Mouse (Mus musculus) heart, embryonic 10.5 days (tissue): ENCODE results near the gene Crebl2. TPM values are rescaled to one million over a fixed set of nuclear protein-coding genes. Genes with fewer than 3 reads are reported as not detected.

Source experiments
- DNase-seq: peaks from one replicate; pipeline ENCODE4 v3.0.0-alpha.2; 2017; ENCODE audit warnings: low spot score
- H3K27ac ChIP-seq: fragments of 300-500 bp; sonication (generic); 2 replicates; pipeline ENCODE4 v1.5.1; 2016; ENCODE audit warnings: mild to moderate bottlenecking
- H3K27me3 ChIP-seq: fragments of 300-500 bp; sonication (generic); 2 replicates; pipeline ENCODE4 v1.6.1; 2016; ENCODE audit warnings: mild to moderate bottlenecking; ENCODE audit not compliant: poor library complexity, insufficient read depth, severe bottlenecking
- H3K36me3 ChIP-seq: fragments of 300-500 bp; sonication (generic); 2 replicates; pipeline ENCODE4 v1.6.1; 2016; ENCODE audit warnings: mild to moderate bottlenecking, moderate library complexity
- H3K4me1 ChIP-seq: fragments of 300-500 bp; sonication (generic); 2 replicates; pipeline ENCODE4 v1.6.1; 2016; ENCODE audit warnings: mild to moderate bottlenecking
- H3K4me3 ChIP-seq: fragments of 300-500 bp; sonication (generic); 2 replicates; pipeline ENCODE4 v1.5.1; 2016; ENCODE audit warnings: mild to moderate bottlenecking, moderate library complexity
- H3K9me3 ChIP-seq: fragments of 300-500 bp; sonication (generic); 2 replicates; pipeline ENCODE4 v1.6.1; 2016; ENCODE audit warnings: mild to moderate bottlenecking, moderate library complexity
- WGBS: fragments of 180-500 bp; shearing (Covaris S2); methylation state at CpG from one replicate; pipeline ENCODE4 v1.1.7; 2016; 5-methylcytosine and 5-hydroxymethylcytosine counted together
- polyA plus RNA-seq: library from polyadenylated mRNA; unstranded; fragments of >200 nt; fragmentation: Nextera tagmentation; extraction: Ambion mirVana; gene quantifications from 2 replicates; pipeline ENCODE4 v1.2.1, GENCODE M21; 2016

Crebl2 gene
- polyA plus RNA-seq, result 1.00 and 1.0 TPM in 2 replicates

DNA sequence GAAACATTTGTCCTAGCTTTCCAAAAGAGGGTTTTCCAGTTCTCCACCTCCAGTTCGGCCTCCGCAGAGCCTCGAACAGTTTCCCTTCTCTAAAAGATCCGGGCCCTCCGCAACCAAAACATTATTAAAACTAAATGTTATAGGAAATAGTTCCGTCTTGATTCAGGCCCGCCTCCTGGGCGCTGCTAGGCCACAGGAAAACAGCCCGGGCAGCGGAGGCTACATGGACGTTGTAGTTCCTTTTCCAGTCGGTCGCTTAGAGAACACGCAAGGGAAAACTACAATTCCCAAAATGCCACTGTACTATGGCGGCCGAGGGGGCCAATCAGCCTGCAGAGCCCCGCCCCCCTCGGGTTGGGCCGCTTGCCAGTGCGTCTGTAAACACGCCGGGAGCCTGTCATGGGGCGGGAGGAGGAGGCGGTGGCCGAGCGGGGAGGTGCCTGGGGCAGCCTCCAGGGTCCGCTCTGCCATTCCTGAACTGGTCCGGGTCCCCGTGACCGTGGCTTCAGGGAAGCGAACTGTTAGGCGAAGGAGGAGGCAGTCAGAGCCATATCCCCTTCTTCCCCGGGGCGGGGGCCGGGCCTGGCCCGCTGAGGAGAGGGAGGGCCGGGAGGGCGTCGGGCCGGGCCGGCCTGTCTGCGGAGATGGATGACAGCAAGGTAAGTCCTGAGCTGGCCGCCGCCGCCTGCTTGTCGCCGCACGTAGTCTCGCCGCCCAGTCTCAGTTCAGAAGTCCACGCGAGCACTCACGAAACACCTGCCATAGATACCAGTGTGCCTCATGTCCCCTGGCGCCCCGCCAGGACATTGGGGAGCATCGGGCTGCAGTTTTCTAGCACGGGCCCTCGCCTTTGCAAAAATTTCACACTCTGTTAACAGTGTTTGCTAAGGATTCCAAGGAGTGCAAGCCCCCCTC is at the start of gene Crebl2:
Gene Crebl2, plus strand, starts transcription at position 369 of the 915 bp plus-strand sequence.
- peak within 1 kb of the TSS; percentile 75 for H3K4me3 ChIP-seq
- no peaks in the 10 kb centered on the region for H3K9me3 ChIP-seq
- under 1% methylated on average over 57 of the region's 58 CpGs for WGBS

DNA sequence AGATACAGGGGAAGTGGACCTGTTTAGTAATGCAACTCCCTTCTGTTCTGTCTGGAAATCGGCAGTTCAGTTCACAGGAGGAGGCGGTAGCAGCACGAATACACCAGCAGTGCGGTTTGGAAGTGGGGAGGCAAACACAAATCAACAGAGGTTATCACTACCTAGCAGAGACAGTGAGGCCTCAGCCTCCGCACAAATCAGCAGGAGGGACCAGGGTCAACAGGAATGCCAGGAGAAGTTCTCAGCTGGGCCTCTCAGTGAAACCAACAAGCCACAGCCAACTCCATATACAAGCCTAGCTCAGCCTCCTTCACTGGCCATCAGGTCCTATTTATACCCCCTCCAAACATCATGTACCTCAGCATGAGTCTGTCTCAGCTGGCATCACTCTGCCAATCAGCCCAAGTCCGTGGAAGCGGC is 48.5 kb upstream of the Crebl2 start:
- 48% methylated on average over 7 of the region's 7 CpGs for WGBS
- no peaks in the 10 kb centered on the region for H3K27me3 ChIP-seq
- peak overlapping the region; percentile 23; the same call in 1 of the 2 replicates for H3K27ac ChIP-seq
- H3K4me1 ChIP-seq, result peaks cover 13% of the 10 kb centered on the region
- H3K9me3 ChIP-seq, result no peaks in the 10 kb centered on the region
- no peaks in the 10 kb centered on the region for H3K36me3 ChIP-seq
- peak overlapping the region; percentile 30; the same call in 1 of the 2 replicates for H3K4me3 ChIP-seq
- DNase-seq, result peak; percentile 78

More for the DNA sequence above, at the start of gene Crebl2:
- peak; percentile 100 for DNase-seq
- H3K36me3 ChIP-seq, result no peaks in the 10 kb centered on the region
- H3K27ac ChIP-seq, result peak within 1 kb of the TSS; percentile 95
- H3K27me3 ChIP-seq, result no peaks in the 10 kb centered on the region
- H3K4me1 ChIP-seq, result peaks cover 9% of the 10 kb centered on the region

DNA sequence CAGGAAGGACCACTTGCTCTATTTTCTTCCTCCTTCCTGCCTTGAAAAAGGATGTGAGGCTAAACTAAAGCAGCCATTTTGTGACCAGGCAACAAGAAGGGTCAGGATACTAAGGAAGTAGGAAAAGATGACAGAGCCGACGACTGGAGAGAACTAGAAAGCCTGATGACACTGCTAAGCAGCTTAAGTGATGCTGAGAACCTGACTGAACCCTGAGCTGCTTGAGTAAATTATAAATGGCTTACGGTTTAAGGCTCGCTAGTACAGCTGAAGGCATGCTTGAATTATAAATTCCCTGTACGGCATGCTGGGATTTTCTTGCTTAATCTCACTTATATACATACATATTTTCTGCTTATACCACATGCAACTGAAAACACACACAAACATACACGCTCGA is 47.1 kb upstream of the Crebl2 start:
- Histone ChIP-seq H3K36me3 (no peaks in the 10 kb centered on the region), H3K27ac (no peak overlapping the region), H3K4me1 (peaks cover 13% of the 10 kb centered on the region), H3K9me3 (no peaks in the 10 kb centered on the region), H3K27me3 (no peaks in the 10 kb centered on the region), H3K4me3 (no peak overlapping the region)
- DNase-seq, result no peak
- 87% methylated on average over 7 of the region's 7 CpGs for WGBS

DNA sequence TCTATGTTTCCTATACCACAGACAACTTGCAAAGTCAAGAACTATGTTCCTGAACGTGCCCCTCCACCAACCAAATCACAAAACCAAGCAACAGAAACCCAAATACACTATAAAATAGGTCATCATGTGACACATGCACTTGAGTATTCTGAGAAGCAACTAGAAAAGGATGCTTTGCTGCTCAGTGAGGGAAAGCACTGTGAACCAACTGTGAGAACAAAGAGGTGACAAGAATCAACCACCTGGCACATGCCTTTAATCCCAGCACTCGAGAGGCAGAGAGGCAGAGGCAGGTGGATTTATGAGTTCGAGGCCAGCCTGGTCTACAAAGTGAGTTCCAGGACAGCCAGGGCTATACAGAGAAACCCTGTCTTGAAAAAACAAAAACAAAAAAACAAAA is 43.5 kb upstream of the Crebl2 start:
- no peak overlapping the region for H3K4me3 ChIP-seq
- peaks cover 13% of the 10 kb centered on the region for H3K4me1 ChIP-seq
- H3K36me3 ChIP-seq, result no peaks in the 10 kb centered on the region
- H3K27ac ChIP-seq, result no peak overlapping the region
- no peaks in the 10 kb centered on the region for H3K27me3 ChIP-seq
- DNase-seq, result no peak
- H3K9me3 ChIP-seq, result no peaks in the 10 kb centered on the region
- WGBS, result 78% methylated on average over 3 of the region's 3 CpGs

DNA sequence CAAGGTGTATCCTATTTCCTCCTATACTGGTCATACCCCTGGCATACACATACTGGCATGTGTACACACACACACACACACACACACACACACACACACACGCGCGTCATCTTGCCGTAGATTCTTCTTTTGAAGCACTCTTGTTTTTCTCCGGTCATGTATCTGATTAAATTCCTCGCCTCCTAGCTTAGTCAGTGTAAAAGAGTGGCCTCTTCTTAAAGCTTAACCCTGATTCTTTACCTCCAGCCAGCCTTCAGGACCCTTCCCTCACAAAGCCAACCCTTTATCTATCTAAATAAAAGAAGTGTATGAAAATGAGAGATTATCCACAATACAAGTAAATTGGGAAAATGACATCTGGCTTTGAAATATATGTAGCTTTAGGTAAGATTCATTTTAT is 40.9 kb upstream of the Crebl2 start:
- H3K36me3 ChIP-seq, result no peaks in the 10 kb centered on the region
- no peak overlapping the region for H3K27ac ChIP-seq
- peaks cover 12% of the 10 kb centered on the region for H3K4me1 ChIP-seq
- WGBS, result 59% methylated on average over 6 of the region's 6 CpGs
- no peaks in the 10 kb centered on the region for H3K9me3 ChIP-seq
- no peak for DNase-seq
- no peak overlapping the region for H3K4me3 ChIP-seq
- H3K27me3 ChIP-seq, result no peaks in the 10 kb centered on the region

DNA sequence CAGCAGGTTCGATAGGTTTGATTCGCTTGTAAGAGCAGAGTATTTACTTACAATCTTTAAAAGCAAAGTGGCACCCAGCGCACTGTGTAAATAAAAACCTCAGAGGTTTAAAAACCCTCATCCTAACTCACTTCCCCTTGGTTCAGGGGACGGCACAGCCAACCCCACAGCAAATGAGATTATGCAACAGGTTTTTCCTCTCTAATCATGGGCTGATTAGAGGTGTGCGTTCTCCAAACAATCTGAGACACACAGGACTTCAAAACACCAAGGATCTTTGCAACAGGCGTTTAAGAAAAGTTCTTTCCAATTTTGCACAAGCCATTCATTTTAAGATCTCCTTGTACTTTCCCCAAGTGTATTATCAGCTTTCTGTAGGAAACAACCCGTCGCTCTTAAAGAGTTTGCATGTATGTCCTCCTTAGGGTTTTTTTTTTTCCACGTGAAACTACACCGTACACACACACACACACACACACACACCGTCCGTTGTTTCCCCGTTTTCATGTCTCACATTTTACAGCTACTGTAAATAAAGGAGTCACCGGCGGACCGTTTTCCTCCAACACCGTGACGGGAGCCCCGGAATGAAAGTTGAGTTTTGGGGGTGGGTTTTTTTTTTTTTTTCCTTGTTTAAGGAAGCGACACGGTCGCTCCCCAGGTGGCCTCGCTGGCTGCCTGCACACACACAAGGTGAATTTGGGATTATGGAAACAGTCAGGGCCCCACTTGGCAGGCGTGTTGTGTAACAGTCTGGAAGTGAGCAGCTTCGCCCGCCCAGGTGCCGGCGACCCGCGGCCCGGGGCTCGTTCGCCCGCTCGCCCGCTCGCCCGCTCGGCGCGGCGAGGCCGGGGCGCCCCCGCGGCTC is 38.5 kb upstream of the Crebl2 start:
- Histone ChIP-seq H3K27ac (peak overlapping the region; percentile 99), H3K27me3 (no peaks in the 10 kb centered on the region), H3K9me3 (no peaks in the 10 kb centered on the region), H3K36me3 (no peaks in the 10 kb centered on the region), H3K4me1 (peaks cover 12% of the 10 kb centered on the region), H3K4me3 (peak overlapping the region; percentile 84)
- WGBS, result 3% methylated on average over 45 of the region's 46 CpGs
- no peak for DNase-seq

DNA sequence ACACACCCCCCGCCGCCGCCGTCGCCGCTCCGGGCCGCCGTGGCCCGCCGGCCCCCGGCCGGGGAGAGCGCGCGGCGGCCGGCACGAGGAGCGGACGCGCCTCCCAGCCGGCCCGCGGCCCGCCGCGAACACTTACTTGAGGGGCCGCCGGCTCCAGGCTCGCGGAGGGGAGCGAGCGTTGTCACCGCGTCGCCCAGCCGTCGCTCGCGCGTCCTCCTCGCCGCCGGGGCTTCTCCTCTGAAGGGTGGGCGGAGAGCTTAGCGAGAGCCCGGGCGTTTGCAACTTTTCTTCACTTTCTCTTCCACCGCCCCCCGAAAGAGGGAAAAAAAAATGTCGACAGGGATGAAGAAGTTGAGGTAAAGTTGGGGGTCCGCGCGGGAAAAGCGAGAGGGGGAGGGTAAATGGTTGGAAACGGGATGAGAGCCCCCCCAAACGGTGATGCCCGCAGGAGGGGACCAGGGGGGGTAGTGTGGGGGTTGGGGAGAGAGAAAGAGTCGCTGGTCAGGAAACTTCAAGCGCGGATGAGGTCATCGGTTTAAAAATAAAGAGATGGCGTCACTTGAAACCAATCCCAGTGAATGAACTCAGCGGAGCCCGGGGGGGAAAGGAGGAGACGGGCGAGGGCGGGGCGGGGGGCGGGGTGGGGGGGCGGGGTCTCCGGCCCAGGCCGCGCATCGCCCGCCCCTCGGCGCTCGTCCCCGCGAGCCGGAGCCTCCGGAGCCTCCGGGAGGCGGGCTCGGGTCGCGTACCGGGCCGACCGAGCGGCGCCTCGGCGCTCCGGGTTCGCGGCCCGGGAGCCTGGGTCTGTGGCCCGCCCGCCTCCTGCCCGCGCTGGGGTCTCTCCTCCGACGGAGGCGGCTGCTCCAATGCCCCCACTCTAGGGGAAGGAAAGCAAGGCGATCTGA is 37.6 kb upstream of the Crebl2 start, which contains the start of gene Dusp16:
Gene Dusp16, minus strand, starts transcription at position 485 of the 905 bp plus-strand sequence.
- WGBS, result 2% methylated on average over 91 of the region's 108 CpGs
- H3K36me3 ChIP-seq, result no peaks in the 10 kb centered on the region
- H3K4me3 ChIP-seq, result peak within 1 kb of the TSS; percentile 84
- H3K9me3 ChIP-seq, result no peaks in the 10 kb centered on the region
- no peaks in the 10 kb centered on the region for H3K27me3 ChIP-seq
- H3K27ac ChIP-seq, result peak within 1 kb of the TSS; percentile 99
- DNase-seq, result peak; percentile 96
- H3K4me1 ChIP-seq, result peaks cover 12% of the 10 kb centered on the region

DNA sequence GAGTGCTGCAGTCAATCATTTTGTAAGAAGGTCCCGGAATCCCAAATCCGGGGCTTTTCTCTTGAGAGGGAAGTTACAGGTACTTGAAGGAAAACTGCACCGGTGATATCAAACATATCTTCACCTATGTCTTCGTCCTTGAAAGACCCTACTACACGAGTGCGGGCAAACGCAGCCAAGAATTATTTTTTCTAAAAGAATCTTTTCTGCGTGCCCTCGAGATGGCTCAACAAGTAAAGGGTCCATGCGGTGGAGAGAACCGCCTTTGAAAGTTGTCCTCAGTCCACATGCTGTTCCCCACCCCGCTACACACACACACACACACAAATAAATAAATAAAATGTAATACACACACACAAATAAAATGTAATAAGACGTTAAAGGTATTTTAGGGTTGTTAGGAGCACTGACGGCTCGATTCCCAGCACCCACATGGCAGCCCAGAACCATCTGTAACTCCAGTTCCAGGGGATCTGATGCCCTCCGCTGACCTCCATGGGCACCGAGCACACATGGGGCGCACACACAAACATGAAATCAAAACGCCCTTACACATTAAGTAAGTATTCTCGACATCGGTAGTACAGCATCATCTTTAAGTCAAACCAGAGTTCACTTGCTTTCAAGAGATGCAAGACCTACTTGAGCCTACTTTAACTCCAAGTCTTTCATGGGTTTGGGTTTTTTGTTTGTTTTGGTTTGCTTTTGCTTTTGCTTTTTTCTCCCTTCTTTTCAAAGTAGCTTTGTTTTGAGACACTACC is 36.7 kb upstream of the Crebl2 start:
- Histone ChIP-seq H3K4me1 (peaks cover 10% of the 10 kb centered on the region), H3K9me3 (no peaks in the 10 kb centered on the region), H3K27me3 (no peaks in the 10 kb centered on the region), H3K4me3 (peak overlapping the region; percentile 84), H3K36me3 (no peaks in the 10 kb centered on the region), H3K27ac (peak overlapping the region; percentile 99)
- DNase-seq, result no peak
- WGBS, result 37% methylated on average over 21 of the region's 21 CpGs

DNA sequence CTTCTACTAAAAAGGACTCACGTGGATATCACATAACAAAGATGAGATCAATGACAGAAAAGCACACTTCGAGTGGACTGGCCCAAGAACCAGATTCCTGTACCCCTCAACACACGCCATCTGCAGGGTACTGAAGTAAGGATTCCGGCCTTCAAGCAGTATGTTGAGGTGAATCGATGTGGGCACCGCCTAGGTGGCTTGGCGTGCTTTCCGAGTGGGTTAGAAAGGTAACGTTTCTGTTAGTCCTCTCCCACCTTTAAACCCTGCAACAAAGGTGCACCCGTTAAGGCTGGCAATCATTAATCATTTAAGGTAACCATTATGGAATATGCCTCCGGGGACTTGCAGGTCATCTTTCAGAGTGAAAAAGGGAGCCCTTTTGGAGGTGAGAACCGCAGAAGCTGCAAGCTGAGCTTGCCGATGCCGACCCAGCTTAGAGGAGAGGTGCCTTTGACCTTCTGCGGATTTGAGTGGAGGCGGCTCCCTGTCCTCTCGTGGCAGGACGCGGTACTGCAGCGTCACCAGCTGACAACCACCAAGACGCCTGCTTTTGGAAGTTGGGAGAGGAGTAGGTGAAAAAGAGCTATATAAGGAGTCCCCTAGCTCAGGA is 35.9 kb upstream of the Crebl2 start:
- WGBS, result 14% methylated on average over 21 of the region's 21 CpGs
- Histone ChIP-seq H3K27ac (peak overlapping the region; percentile 72), H3K9me3 (no peaks in the 10 kb centered on the region), H3K4me3 (peak overlapping the region; percentile 37; the same call in 1 of the 2 replicates), H3K36me3 (no peaks in the 10 kb centered on the region), H3K27me3 (no peaks in the 10 kb centered on the region), H3K4me1 (peaks cover 8% of the 10 kb centered on the region; the same call in 1 of the 2 replicates)
- peak; percentile 93 for DNase-seq

DNA sequence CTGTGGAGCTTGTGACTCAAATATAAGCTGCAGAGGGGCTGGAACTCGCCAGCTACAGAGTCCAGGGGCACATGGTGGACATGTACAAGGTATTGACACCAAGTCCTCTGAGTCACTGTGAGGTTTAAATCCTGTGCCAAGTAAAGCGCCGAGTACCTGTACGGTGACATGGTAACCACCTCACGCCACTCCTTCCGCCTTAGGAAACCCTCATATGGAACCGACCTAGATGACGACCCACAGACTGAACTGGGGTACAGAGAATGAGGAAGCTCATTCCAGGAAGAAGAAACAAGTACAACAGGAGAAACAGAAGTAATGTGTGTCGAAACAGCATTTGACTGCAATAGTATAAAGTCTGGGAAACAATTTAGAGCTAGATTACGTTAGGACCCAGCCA is 33.7 kb upstream of the Crebl2 start:
- Histone ChIP-seq H3K27me3 (no peaks in the 10 kb centered on the region), H3K4me1 (peaks cover 8% of the 10 kb centered on the region; the same call in 1 of the 2 replicates), H3K36me3 (no peaks in the 10 kb centered on the region), H3K27ac (no peak overlapping the region), H3K9me3 (no peaks in the 10 kb centered on the region), H3K4me3 (no peak overlapping the region)
- 88% methylated on average over 10 of the region's 10 CpGs for WGBS
- DNase-seq, result no peak

DNA sequence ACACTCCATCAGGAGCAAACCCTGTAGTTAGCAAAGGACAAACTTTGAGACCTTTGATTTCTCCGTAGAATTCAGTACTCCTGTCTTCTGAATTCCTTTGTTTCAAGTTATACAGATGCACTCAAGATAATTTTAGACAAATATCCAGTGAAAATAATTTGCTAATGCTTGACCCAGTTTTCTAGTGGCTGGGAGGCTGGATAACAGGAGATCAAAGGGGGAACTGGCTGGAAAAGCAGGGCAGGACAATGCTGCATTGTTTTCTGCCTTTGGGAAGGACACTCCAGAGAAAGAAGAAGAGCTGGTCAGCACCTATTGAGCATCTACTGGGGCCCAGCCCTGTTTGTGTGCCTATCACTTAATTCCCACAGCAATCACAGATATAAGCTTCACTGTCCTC is 28.5 kb upstream of the Crebl2 start:
- Histone ChIP-seq H3K27ac (no peak overlapping the region), H3K27me3 (no peaks in the 10 kb centered on the region), H3K4me3 (no peak overlapping the region), H3K9me3 (no peaks in the 10 kb centered on the region), H3K36me3 (no peaks in the 10 kb centered on the region), H3K4me1 (peaks cover 3% of the 10 kb centered on the region; the same call in 1 of the 2 replicates)
- no peak for DNase-seq
- 72% methylated on average over 1 of the region's 1 CpGs for WGBS
